Mouse (Mus musculus) T-cell, adult 66 days (primary cell): ENCODE measurements around the gene Dpyd. TPM values are rescaled to one million over a fixed set of nuclear protein-coding genes. Genes with fewer than 3 reads are reported as not detected.

Experiments
- total RNA-seq, 2 experiments: library from RNA; stranded (reverse); gene quantifications; 3 replicates in 1 of 2; 4 replicates in 1 of 2; pipeline ENCODE4 v1.2.4; 2023

Gene Dpyd
- not detected for total RNA-seq

GRCm38 (mm10) chr3:118561554-118562310 lies at the start of gene Dpyd:
Gene Dpyd, plus strand, starts transcription at chr3:118562129.

